Mouse (Mus musculus) kidney, embryonic 14.5 days (tissue): Measurements from ENCODE around the gene Hal. TPM values are rescaled to one million over a fixed set of nuclear protein-coding genes. Genes with fewer than 3 reads are reported as not detected.

Experiments used
- ATAC-seq: fragments of 200-750 bp; cut with Nextera tagmentation; 2 replicates; pipeline ENCODE4 v1.8.0; 2017; ENCODE audit warnings: moderate number of reproducible peaks, mild to moderate bottlenecking, moderate TSS enrichment, moderate library complexity; ENCODE audit not compliant: low FRiP score, low TSS enrichment
- H3K27ac ChIP-seq: fragments of 300-500 bp; sonication (generic); 2 replicates; pipeline ENCODE4 v1.5.1; 2014; ENCODE audit warnings: low read depth, mild to moderate bottlenecking, low read length, moderate library complexity, mixed read lengths
- H3K27me3 ChIP-seq: fragments of 300-500 bp; sonication (generic); 2 replicates; pipeline ENCODE4 v1.6.1; 2014; ENCODE audit warnings: mild to moderate bottlenecking, low read length; ENCODE audit not compliant: control insufficient read depth, insufficient read depth
- H3K36me3 ChIP-seq: fragments of 300-500 bp; sonication (generic); 2 replicates; pipeline ENCODE4 v1.6.1; 2014; ENCODE audit warnings: low read length, mixed read lengths; ENCODE audit not compliant: control insufficient read depth, insufficient read depth
- H3K4me1 ChIP-seq: fragments of 300-500 bp; sonication (generic); 2 replicates; pipeline ENCODE4 v1.6.1; 2014; ENCODE audit warnings: low read length, mixed read lengths; ENCODE audit not compliant: control insufficient read depth, insufficient read depth
- H3K4me2 ChIP-seq: fragments of 300-500 bp; sonication (generic); replicated peaks from 2 replicates; pipeline ENCODE4 v1.6.1; 2014; ENCODE audit warnings: low read depth, mild to moderate bottlenecking, low read length
- H3K4me3 ChIP-seq: fragments of 300-500 bp; sonication (generic); 2 replicates; pipeline ENCODE4 v1.5.1; 2014; ENCODE audit warnings: mild to moderate bottlenecking, low read length
- H3K9ac ChIP-seq: fragments of 300-500 bp; sonication (generic); 2 replicates; pipeline ENCODE4 v1.6.1; 2014; ENCODE audit warnings: low read depth, mild to moderate bottlenecking, low read length, moderate library complexity
- H3K9me3 ChIP-seq: fragments of 300-500 bp; sonication (generic); 2 replicates; pipeline ENCODE4 v1.6.1; 2016; ENCODE audit warnings: low read length; ENCODE audit not compliant: control insufficient read depth
- WGBS: fragments of 180-500 bp; shearing (Covaris S2); extraction: QIAGEN DNeasy Blood & Tissue Kit; methylation state at CpG from one replicate; pipeline ENCODE4 v1.1.7; 2014; 5-methylcytosine and 5-hydroxymethylcytosine counted together
- polyA plus RNA-seq: library from polyadenylated mRNA; unstranded; fragments of >200 nt; fragmentation: Nextera tagmentation; extraction: Ambion mirVana; gene quantifications from 2 replicates; pipeline ENCODE4 v1.2.1, GENCODE M21; 2014

Hal gene
- polyA plus RNA-seq, 1 experiment from 2014 or later = not detected

GRCm38 (mm10) chr10:93567066-93567465 lies 78.5 kb downstream of the Hal start:
- H3K4me1 ChIP-seq = no peaks in the 10 kb centered on the region
- no peaks in the 10 kb centered on the region for H3K9me3 ChIP-seq
- no peaks in the 10 kb centered on the region for H3K36me3 ChIP-seq
- H3K4me2 ChIP-seq = no peak overlapping the region
- H3K27me3 ChIP-seq = no peaks in the 10 kb centered on the region
- no peak overlapping the region for H3K4me3 ChIP-seq
- no peak overlapping the region for H3K9ac ChIP-seq
- 85% methylated on average over 10 of the region's 10 CpGs for WGBS
- ATAC-seq = no peak
- no peak overlapping the region for H3K27ac ChIP-seq

- ATAC-seq = no peak
- no peak overlapping the region for H3K4me3 ChIP-seq
- 90% methylated on average over 11 of the region's 11 CpGs for WGBS
Observed at GRCm38 (mm10) chr10:93567841-93568566, 79.4 kb downstream of the Hal start.

GRCm38 (mm10) chr10:93568671-93569070 lies 80.1 kb downstream of the Hal start:
- no peaks in the 10 kb centered on the region for H3K36me3 ChIP-seq
- no peak overlapping the region for H3K9ac ChIP-seq
- 93% methylated on average over 6 of the region's 6 CpGs for WGBS
- no peaks in the 10 kb centered on the region for H3K27me3 ChIP-seq
- H3K9me3 ChIP-seq = no peaks in the 10 kb centered on the region
- no peak overlapping the region for H3K27ac ChIP-seq
- ATAC-seq = no peak
- no peak overlapping the region for H3K4me3 ChIP-seq
- no peaks in the 10 kb centered on the region for H3K4me1 ChIP-seq
- no peak overlapping the region for H3K4me2 ChIP-seq

More at GRCm38 (mm10) chr10:93567841-93568566, 79.4 kb downstream of the Hal start:
- H3K9ac ChIP-seq = no peak overlapping the region
- no peaks in the 10 kb centered on the region for H3K36me3 ChIP-seq
- no peaks in the 10 kb centered on the region for H3K4me1 ChIP-seq
- H3K4me2 ChIP-seq = no peak overlapping the region
- no peak overlapping the region for H3K27ac ChIP-seq
- H3K9me3 ChIP-seq = no peaks in the 10 kb centered on the region
- H3K27me3 ChIP-seq = no peaks in the 10 kb centered on the region

Other genes starting within 250 kb of the Hal start
- 43.4 and 49.1 TPM in 2 replicates for gene Elk3, start 177.6 kb upstream of the Hal start, polyA plus RNA-seq
- 146 and 179 TPM in 2 replicates for gene Lta4h, start 35.4 kb upstream of the Hal start, polyA plus RNA-seq
- gene Amdhd1, start 51.3 kb downstream of the Hal start, polyA plus RNA-seq = 0.33 and 0.76 TPM in 2 replicates
- gene Ccdc38, start 51.9 kb downstream of the Hal start, polyA plus RNA-seq = 0.28 and 0.49 TPM in 2 replicates
- gene Snrpf, start 100.9 kb downstream of the Hal start, polyA plus RNA-seq = 166 and 226 TPM in 2 replicates
- gene Ntn4, start 151.9 kb downstream of the Hal start, polyA plus RNA-seq = 0.59 and 1.3 TPM in 2 replicates